Mouse (Mus musculus) thymus, adult 18-20 months (tissue): ENCODE results near the gene Kcnh5.

Experiments
- DNase-seq, 2 experiments: peaks; one replicate each; pipeline ENCODE4 v3.0.0; 2022; ENCODE audit warnings: mixed read lengths in 2 of 2

Kcnh5 gene

GRCm38 (mm10) chr12:75176691-75177645, at the start of gene Kcnh5:
TSS of gene Kcnh5 (minus strand) at chr12:75177332.
- DNase-seq = no peak

GRCm38 (mm10) chr12:75223966-75224365, 46.8 kb upstream of the Kcnh5 start:
- no peak for DNase-seq

- no peak for DNase-seq
Observed at GRCm38 (mm10) chr12:75189413-75189812, 12.3 kb upstream of the Kcnh5 start.

- DNase-seq = no peak
Observed at GRCm38 (mm10) chr12:75182646-75183045, 5.5 kb upstream of the Kcnh5 start.

GRCm38 (mm10) chr12:75179491-75179890, 2.4 kb upstream of the Kcnh5 start:
- no peak for DNase-seq

GRCm38 (mm10) chr12:75177646-75178030, 506 bp upstream of the Kcnh5 start:
- no peak for DNase-seq

GRCm38 (mm10) chr12:75175931-75176565, 1.1 kb downstream of the Kcnh5 start:
- DNase-seq = no peak

GRCm38 (mm10) chr12:75170970-75171369, 6.2 kb downstream of the Kcnh5 start:
- no peak for DNase-seq

GRCm38 (mm10) chr12:75153076-75153568, 24.0 kb downstream of the Kcnh5 start:
- DNase-seq = no peak

GRCm38 (mm10) chr12:75139792-75140191, 37.3 kb downstream of the Kcnh5 start:
- DNase-seq = no peak

GRCm38 (mm10) chr12:75091921-75092320, 85.2 kb downstream of the Kcnh5 start:
- no peak for DNase-seq

GRCm38 (mm10) chr12:75090957-75091356, 86.2 kb downstream of the Kcnh5 start:
- no peak for DNase-seq

GRCm38 (mm10) chr12:75077175-75077574, 100.0 kb downstream of the Kcnh5 start:
- DNase-seq = no peak

GRCm38 (mm10) chr12:75071043-75071442, 106.1 kb downstream of the Kcnh5 start:
- DNase-seq = no peak

GRCm38 (mm10) chr12:75062571-75062970, 114.6 kb downstream of the Kcnh5 start:
- no peak for DNase-seq

GRCm38 (mm10) chr12:75061731-75062130, 115.4 kb downstream of the Kcnh5 start:
- no peak for DNase-seq

- DNase-seq = no peak
Observed at GRCm38 (mm10) chr12:75053731-75054130, 123.4 kb downstream of the Kcnh5 start.

GRCm38 (mm10) chr12:75036694-75037093, 140.4 kb downstream of the Kcnh5 start:
- DNase-seq = no peak

- DNase-seq = no peak
Observed at GRCm38 (mm10) chr12:75031970-75032864, 144.9 kb downstream of the Kcnh5 start.

GRCm38 (mm10) chr12:74971187-74971586, 205.9 kb downstream of the Kcnh5 start:
- no peak for DNase-seq

GRCm38 (mm10) chr12:74969420-74969819, 207.7 kb downstream of the Kcnh5 start:
- DNase-seq = no peak

- no peak for DNase-seq
Observed at GRCm38 (mm10) chr12:74966266-74966665, 210.9 kb downstream of the Kcnh5 start.

GRCm38 (mm10) chr12:74952661-74953060, 224.5 kb downstream of the Kcnh5 start:
- no peak for DNase-seq
